Mouse (Mus musculus) E14TG2a.4 (cell line): ENCODE results near the gene Podxl.

ENCODE experiments used
- H3K27me3 ChIP-seq: 2 replicates; pipeline ENCODE4 v1.6.1; 2014; ENCODE audit warnings: low read length, control low read depth; ENCODE audit not compliant: insufficient read depth
- H3K36me3 ChIP-seq: 2 replicates; pipeline ENCODE4 v1.6.1; 2014; ENCODE audit warnings: low read length, control low read depth; ENCODE audit not compliant: insufficient read depth
- H3K4me1 ChIP-seq: replicated peaks from 2 replicates; pipeline ENCODE4 v1.6.1; 2014; ENCODE audit warnings: low read depth, low read length, control low read depth
- H3K4me3 ChIP-seq: replicated peaks from 2 replicates; pipeline ENCODE4 v1.5.1; 2014; ENCODE audit warnings: mild to moderate bottlenecking, low read length
- H3K9me3 ChIP-seq: 2 replicates; pipeline ENCODE4 v1.6.1; 2014; ENCODE audit warnings: low read length, control low read depth
- CTCF ChIP-seq: conservative IDR thresholded peaks from 2 replicates; pipeline ENCODE4 v1.5.1; 2014; ENCODE audit warnings: low read length
- NANOG ChIP-seq: IDR thresholded peaks from 2 replicates; pipeline ENCODE4 v1.6.1; 2014; ENCODE audit warnings: borderline replicate concordance, low read length, mixed read lengths
- POU5F1 ChIP-seq: IDR thresholded peaks from 2 replicates; pipeline ENCODE4 v1.6.1; 2014; ENCODE audit warnings: low read length, borderline replicate concordance

The Podxl gene

GRCm38 (mm10) chr6:31560138-31560959 is 3.4 kb downstream of the Podxl start:
- Histone ChIP-seq H3K9me3 (no peaks in the 10 kb centered on the region), H3K36me3 (no peaks in the 10 kb centered on the region), H3K27me3 (peaks cover 84% of the 10 kb centered on the region), H3K4me3 (peak overlapping the region; percentile 27), H3K4me1 (peaks cover 57% of the 10 kb centered on the region)
- TF ChIP-seq CTCF, result no peak
- TF ChIP-seq NANOG, result peak; percentile 82
- peak; percentile 42; the same call in 1 of the 2 replicates for TF ChIP-seq POU5F1

GRCm38 (mm10) chr6:31556460-31557100 is 7.2 kb downstream of the Podxl start:
- H3K9me3 ChIP-seq, result no peaks in the 10 kb centered on the region
- TF ChIP-seq POU5F1 (no peak), NANOG (no peak), CTCF (no peak)
- H3K4me1 ChIP-seq, result peaks cover 35% of the 10 kb centered on the region
- no peak overlapping the region for H3K4me3 ChIP-seq
- H3K36me3 ChIP-seq, result no peaks in the 10 kb centered on the region
- peaks cover 88% of the 10 kb centered on the region for H3K27me3 ChIP-seq

- Histone ChIP-seq H3K9me3 (no peaks in the 10 kb centered on the region), H3K4me3 (peak overlapping the region; percentile 68), H3K4me1 (peaks cover 16% of the 10 kb centered on the region), H3K36me3 (no peaks in the 10 kb centered on the region), H3K27me3 (peaks cover 66% of the 10 kb centered on the region)
- TF ChIP-seq CTCF (no peak), NANOG (no peak), POU5F1 (no peak)
Measured at GRCm38 (mm10) chr6:31550876-31551532, 12.8 kb downstream of the Podxl start.

GRCm38 (mm10) chr6:31549361-31550051 is 14.3 kb downstream of the Podxl start:
- Histone ChIP-seq H3K4me3 (no peak overlapping the region), H3K4me1 (peaks cover 19% of the 10 kb centered on the region), H3K9me3 (no peaks in the 10 kb centered on the region), H3K27me3 (peaks cover 60% of the 10 kb centered on the region), H3K36me3 (no peaks in the 10 kb centered on the region)
- TF ChIP-seq NANOG, result no peak
- no peak for TF ChIP-seq CTCF
- no peak for TF ChIP-seq POU5F1

GRCm38 (mm10) chr6:31544318-31544717 is 19.5 kb downstream of the Podxl start:
- Histone ChIP-seq H3K36me3 (no peaks in the 10 kb centered on the region), H3K27me3 (peaks cover 29% of the 10 kb centered on the region), H3K4me1 (peaks cover 11% of the 10 kb centered on the region), H3K9me3 (no peaks in the 10 kb centered on the region), H3K4me3 (no peak overlapping the region)
- TF ChIP-seq CTCF (no peak), NANOG (no peak), POU5F1 (no peak)

DNA sequence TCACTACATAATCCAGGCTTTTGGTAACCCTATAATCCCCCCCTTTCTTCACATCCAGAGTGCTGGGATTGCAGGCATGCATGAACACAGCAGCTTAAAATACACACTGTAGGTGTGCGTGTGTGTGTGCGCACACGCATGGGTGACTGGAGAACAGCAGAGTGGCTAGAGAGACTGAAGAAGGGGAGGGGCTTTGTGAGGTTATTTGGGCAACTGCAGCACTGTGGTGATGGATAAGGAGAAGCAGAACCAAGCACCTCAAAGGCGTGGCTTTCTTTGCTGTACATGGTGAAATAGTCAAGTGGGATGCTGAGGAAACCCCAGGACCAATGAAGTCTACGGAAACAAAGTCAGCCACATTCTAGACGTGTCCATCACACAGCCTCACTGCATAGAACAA is 23.8 kb downstream of the Podxl start:
- Histone ChIP-seq H3K9me3 (no peaks in the 10 kb centered on the region), H3K4me3 (no peak overlapping the region), H3K36me3 (no peaks in the 10 kb centered on the region), H3K27me3 (peaks cover 16% of the 10 kb centered on the region), H3K4me1 (peaks cover 15% of the 10 kb centered on the region)
- TF ChIP-seq NANOG (no peak), CTCF (no peak), POU5F1 (no peak)

DNA sequence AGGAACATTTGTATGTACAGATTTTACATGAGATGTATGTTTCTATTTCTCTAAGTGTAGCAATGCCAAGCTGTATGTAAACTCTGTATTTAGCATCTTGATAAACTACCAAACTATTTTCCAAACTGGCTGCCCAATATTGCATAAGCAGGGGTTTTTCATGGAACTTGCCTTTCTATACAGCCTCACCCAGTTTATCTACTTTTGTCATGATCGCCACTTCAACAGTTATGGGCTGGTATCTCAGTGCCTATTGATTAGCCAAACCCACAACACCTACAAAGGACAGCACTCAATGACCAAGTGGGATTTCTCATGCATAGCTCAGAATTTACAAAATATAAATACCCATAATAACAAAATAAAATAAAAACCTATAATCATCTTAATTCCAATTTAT is 25.7 kb downstream of the Podxl start:
- TF ChIP-seq NANOG, result no peak
- TF ChIP-seq POU5F1, result no peak
- H3K36me3 ChIP-seq, result no peaks in the 10 kb centered on the region
- no peaks in the 10 kb centered on the region for H3K9me3 ChIP-seq
- H3K4me1 ChIP-seq, result peaks cover 4% of the 10 kb centered on the region; the same call in 1 of the 2 replicates
- no peak overlapping the region for H3K4me3 ChIP-seq
- H3K27me3 ChIP-seq, result peaks cover 6% of the 10 kb centered on the region; the same call in 1 of the 2 replicates

GRCm38 (mm10) chr6:31537193-31537592 is 26.6 kb downstream of the Podxl start:
- Histone ChIP-seq H3K4me3 (no peak overlapping the region), H3K36me3 (no peaks in the 10 kb centered on the region), H3K4me1 (peaks cover 4% of the 10 kb centered on the region; the same call in 1 of the 2 replicates), H3K9me3 (no peaks in the 10 kb centered on the region), H3K27me3 (no peaks in the 10 kb centered on the region)
- TF ChIP-seq NANOG (no peak), CTCF (no peak), POU5F1 (no peak)
